Mouse (Mus musculus): ENCODE measurements around the gene Dennd2d. TPM values are rescaled to one million over a fixed set of nuclear protein-coding genes. Genes with fewer than 3 reads are reported as not detected.
A peak's percentile ranks its signal among the peaks of the same experiment; 100 is the strongest.

Dennd2d gene
- polyA plus RNA-seq, 1 experiment from 2014 or later, result 0.59 TPM

- WGBS, result 91% methylated on average over 2 of the region's 2 CpGs
- no peak overlapping the region for H3K27ac ChIP-seq
Observed at GRCm38 (mm10) chr3:106500510-106500909, 18.3 kb downstream of the Dennd2d start.

GRCm38 (mm10) chr3:106502892-106503291 lies 20.7 kb downstream of the Dennd2d start:
- Histone ChIP-seq H3K4me3 (replicated peaks) (no peak overlapping the region), H3K4me1 (no peaks in the 10 kb centered on the region), H3K27ac (no peak overlapping the region), H3K36me3 (replicated peaks) (peaks cover 11% of the 10 kb centered on the region), H3K9ac (no peak overlapping the region), H3K4me2 (no peak overlapping the region), H3K9me3 (no peaks in the 10 kb centered on the region), H3K27me3 (no peaks in the 10 kb centered on the region)
- WGBS, result 93% methylated on average over 2 of the region's 2 CpGs
- ATAC-seq (ENCODE audit: low FRiP score), result no peak

More at GRCm38 (mm10) chr3:106500510-106500909, 18.3 kb downstream of the Dennd2d start:
- no peaks in the 10 kb centered on the region for H3K4me1 ChIP-seq
- no peak overlapping the region for H3K9ac ChIP-seq
- no peak overlapping the region for H3K4me3 ChIP-seq (replicated peaks)
- no peak for ATAC-seq (ENCODE audit: low FRiP score)
- H3K36me3 ChIP-seq (replicated peaks), result peaks cover 11% of the 10 kb centered on the region
- no peaks in the 10 kb centered on the region for H3K27me3 ChIP-seq
- no peaks in the 10 kb centered on the region for H3K9me3 ChIP-seq
- no peak overlapping the region for H3K4me2 ChIP-seq

GRCm38 (mm10) chr3:106510669-106511068 lies 28.5 kb downstream of the Dennd2d start:
- WGBS, result 83% methylated on average over 1 of the region's 1 CpGs
- Histone ChIP-seq H3K4me1 (no peaks in the 10 kb centered on the region), H3K4me3 (replicated peaks) (no peak overlapping the region), H3K36me3 (replicated peaks) (no peaks in the 10 kb centered on the region), H3K9ac (no peak overlapping the region), H3K9me3 (no peaks in the 10 kb centered on the region), H3K27me3 (no peaks in the 10 kb centered on the region), H3K27ac (no peak overlapping the region), H3K4me2 (no peak overlapping the region)
- no peak for ATAC-seq (ENCODE audit: low FRiP score)

GRCm38 (mm10) chr3:106515016-106515415 lies 32.8 kb downstream of the Dennd2d start:
- Histone ChIP-seq H3K4me1 (no peaks in the 10 kb centered on the region), H3K9ac (no peak overlapping the region), H3K4me3 (replicated peaks) (no peak overlapping the region), H3K9me3 (no peaks in the 10 kb centered on the region), H3K36me3 (replicated peaks) (no peaks in the 10 kb centered on the region), H3K4me2 (no peak overlapping the region), H3K27ac (no peak overlapping the region), H3K27me3 (no peaks in the 10 kb centered on the region)
- 91% methylated on average over 6 of the region's 6 CpGs for WGBS
- ATAC-seq (ENCODE audit: low FRiP score), result no peak

GRCm38 (mm10) chr3:106522730-106523129 lies 40.5 kb downstream of the Dennd2d start:
- 91% methylated on average over 1 of the region's 1 CpGs for WGBS
- no peak overlapping the region for H3K27ac ChIP-seq
- H3K36me3 ChIP-seq (replicated peaks), result no peaks in the 10 kb centered on the region; the same call in 1 of the 2 replicates
- H3K27me3 ChIP-seq, result no peaks in the 10 kb centered on the region
- no peak overlapping the region for H3K4me2 ChIP-seq
- H3K4me1 ChIP-seq, result no peaks in the 10 kb centered on the region
- no peak for ATAC-seq (ENCODE audit: low FRiP score)
- H3K9me3 ChIP-seq, result no peaks in the 10 kb centered on the region
- H3K4me3 ChIP-seq (replicated peaks), result no peak overlapping the region
- H3K9ac ChIP-seq, result no peak overlapping the region

- Histone ChIP-seq H3K9me3 (no peaks in the 10 kb centered on the region), H3K4me1 (no peaks in the 10 kb centered on the region), H3K27ac (no peak overlapping the region), H3K27me3 (no peaks in the 10 kb centered on the region), H3K36me3 (replicated peaks) (no peaks in the 10 kb centered on the region; the same call in 1 of the 2 replicates), H3K9ac (no peak overlapping the region), H3K4me3 (replicated peaks) (no peak overlapping the region), H3K4me2 (no peak overlapping the region)
- no peak for ATAC-seq (ENCODE audit: low FRiP score)
- WGBS, result 88% methylated on average over 2 of the region's 2 CpGs
Observed at GRCm38 (mm10) chr3:106526411-106526810, 44.2 kb downstream of the Dennd2d start.

- no peaks in the 10 kb centered on the region; the same call in 1 of the 2 replicates for H3K36me3 ChIP-seq (replicated peaks)
- no peak overlapping the region for H3K4me2 ChIP-seq
- H3K9me3 ChIP-seq, result no peaks in the 10 kb centered on the region
- no peaks in the 10 kb centered on the region for H3K4me1 ChIP-seq
- ATAC-seq (ENCODE audit: low FRiP score), result no peak
- H3K4me3 ChIP-seq (replicated peaks), result no peak overlapping the region
- H3K9ac ChIP-seq, result no peak overlapping the region
- 89% methylated on average over 2 of the region's 2 CpGs for WGBS
- H3K27ac ChIP-seq, result no peak overlapping the region
- no peaks in the 10 kb centered on the region for H3K27me3 ChIP-seq
Observed at GRCm38 (mm10) chr3:106528032-106528431, 45.8 kb downstream of the Dennd2d start.

GRCm38 (mm10) chr3:106533277-106533676 lies 51.1 kb downstream of the Dennd2d start:
- H3K4me1 ChIP-seq, result no peaks in the 10 kb centered on the region
- WGBS, result 89% methylated on average over 2 of the region's 2 CpGs

GRCm38 (mm10) chr3:106544721-106545316 lies 62.6 kb downstream of the Dennd2d start:
- Histone ChIP-seq H3K27me3 (no peaks in the 10 kb centered on the region), H3K4me1 (peaks cover 12% of the 10 kb centered on the region), H3K27ac (no peak overlapping the region), H3K9me3 (no peaks in the 10 kb centered on the region), H3K9ac (no peak overlapping the region), H3K4me3 (replicated peaks) (no peak overlapping the region), H3K4me2 (no peak overlapping the region), H3K36me3 (replicated peaks) (no peaks in the 10 kb centered on the region)
- 90% methylated on average over 8 of the region's 8 CpGs for WGBS
- ATAC-seq (ENCODE audit: low FRiP score), result no peak

More at GRCm38 (mm10) chr3:106533277-106533676, 51.1 kb downstream of the Dennd2d start:
- H3K27ac ChIP-seq, result no peak overlapping the region
- H3K9ac ChIP-seq, result no peak overlapping the region
- H3K36me3 ChIP-seq (replicated peaks), result 0 out of 2 replicates have a peak, but pooled peaks cover 2% of the 10 kb centered on the region
- H3K9me3 ChIP-seq, result no peaks in the 10 kb centered on the region
- no peak for ATAC-seq (ENCODE audit: low FRiP score)
- no peak overlapping the region for H3K4me3 ChIP-seq (replicated peaks)
- no peak overlapping the region for H3K4me2 ChIP-seq
- no peaks in the 10 kb centered on the region for H3K27me3 ChIP-seq

GRCm38 (mm10) chr3:106547171-106547923 lies 65.1 kb downstream of the Dennd2d start, which contains the start of the genes Dram2 and Cept1:
Dram2 (plus strand) TSS chr3:106547798.
Cept1 (minus strand) TSS chr3:106547802.
- Histone ChIP-seq H3K4me1 (peaks cover 12% of the 10 kb centered on the region), H3K9me3 (no peaks in the 10 kb centered on the region), H3K4me2 (peak within 1 kb of the TSS; percentile 59), H3K4me3 (replicated peaks) (peak within 1 kb of the TSS; percentile 81), H3K27me3 (no peaks in the 10 kb centered on the region), H3K36me3 (replicated peaks) (no peaks in the 10 kb centered on the region), H3K27ac (peak within 1 kb of the TSS; percentile 95), H3K9ac (peak within 1 kb of the TSS; percentile 76)
- WGBS, result 0% methylated on average over 63 of the region's 63 CpGs
- ATAC-seq (ENCODE audit: low FRiP score), result peak; percentile 97

GRCm38 (mm10) chr3:106547924-106548539 lies 65.8 kb downstream of the Dennd2d start:
- Histone ChIP-seq H3K9ac (peak overlapping the region; percentile 76), H3K36me3 (replicated peaks) (no peaks in the 10 kb centered on the region), H3K27me3 (no peaks in the 10 kb centered on the region), H3K4me2 (peak overlapping the region; percentile 59), H3K4me3 (replicated peaks) (peak overlapping the region; percentile 81), H3K27ac (peak overlapping the region; percentile 95), H3K4me1 (peaks cover 12% of the 10 kb centered on the region), H3K9me3 (no peaks in the 10 kb centered on the region)
- under 1% methylated on average over 27 of the region's 27 CpGs for WGBS
- ATAC-seq (ENCODE audit: low FRiP score), result peak; percentile 36; the same call in 1 of the 2 replicates

GRCm38 (mm10) chr3:106548971-106549370 lies 66.8 kb downstream of the Dennd2d start:
- H3K4me3 ChIP-seq (replicated peaks), result no peak overlapping the region
- no peaks in the 10 kb centered on the region for H3K9me3 ChIP-seq
- no peak for ATAC-seq (ENCODE audit: low FRiP score)
- no peak overlapping the region for H3K4me2 ChIP-seq
- peaks cover 6% of the 10 kb centered on the region for H3K36me3 ChIP-seq (replicated peaks)
- 55% methylated on average over 3 of the region's 3 CpGs for WGBS
- H3K4me1 ChIP-seq, result peaks cover 12% of the 10 kb centered on the region
- no peaks in the 10 kb centered on the region for H3K27me3 ChIP-seq
- H3K27ac ChIP-seq, result no peak overlapping the region
- no peak overlapping the region for H3K9ac ChIP-seq
